In the genomic region with DNA sequence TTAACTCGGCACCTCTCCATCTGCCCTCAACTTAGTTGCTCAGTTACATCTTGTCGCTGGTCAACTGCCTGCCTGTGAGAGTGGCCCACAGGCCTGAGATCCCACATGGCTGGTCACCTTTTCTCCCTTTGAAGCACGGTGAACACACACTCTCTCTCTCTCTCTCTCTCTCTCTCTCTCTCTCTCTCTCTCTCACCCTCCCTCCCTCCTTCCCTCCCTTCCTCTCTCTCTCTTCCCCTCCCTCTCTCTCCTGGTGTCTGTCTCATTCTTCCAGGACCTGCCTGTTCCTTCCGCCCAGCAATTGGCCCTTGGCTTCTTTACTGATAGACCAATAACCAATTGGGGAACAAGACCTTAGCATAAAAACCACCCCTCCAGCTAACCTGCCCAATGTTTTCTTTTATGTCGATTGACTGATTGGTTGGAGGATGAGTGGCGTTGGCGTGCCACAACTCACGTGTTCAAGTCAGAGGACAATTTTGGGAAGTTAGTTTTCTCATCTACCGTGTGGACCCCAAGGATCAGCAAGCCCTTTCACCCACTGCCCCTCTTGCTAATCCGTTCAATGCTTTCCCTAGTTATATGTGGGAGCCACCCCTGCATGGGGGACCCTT, we compare ENCODE assay signal across 27 mouse cellular contexts. TPM values are rescaled to one million over a fixed set of nuclear protein-coding genes. Genes with fewer than 3 reads are reported as not detected.
DNase-seq lines count a peak whose midpoint lies in the region; ATAC-seq and TF ChIP-seq lines count a peak whose summit lies in the region.
"Had no signal": no experiment of that assay in that cellular context is flagged by ENCODE, and none has a peak within 500 bp of the region (broad histone marks: within the 10 kb centered on the region; RNA-seq: fewer than 3 reads in every experiment).

No protein-coding gene starts in this region.

- H3K27me3 ChIP-seq in stomach, embryonic 14.5 days (ENCODE audit: control insufficient read depth, insufficient read depth, low read length), result no peaks in the 10 kb centered on the region
- no peaks in the 10 kb centered on the region for H3K27me3 ChIP-seq in stomach, postnatal 0 days (ENCODE audit: control insufficient read depth, insufficient read depth, low read length)
- H3K27me3 ChIP-seq in MEL (ENCODE audit: control insufficient read depth in 1 of 2, insufficient read depth in 2 of 2, low read length in 2 of 2), result no peaks in the 10 kb centered on the region
- H3K27me3 ChIP-seq in hindbrain, embryonic 11.5 days (ENCODE audit: control insufficient read depth, insufficient read depth, low read length), result no peaks in the 10 kb centered on the region
- H3K27me3 ChIP-seq: forebrain, embryonic 13.5 days; hindbrain, embryonic 13.5 days; intestine, embryonic 15.5 days; Patski had no signal

- H3K4me3 ChIP-seq in stomach, embryonic 14.5 days (ENCODE audit: low read depth, low read length), result no peak overlapping the region
- H3K4me3 ChIP-seq in stomach, postnatal 0 days (ENCODE audit: low read depth, low read length), result no peak overlapping the region
- peak overlapping the region; percentile 20 to 36 for H3K4me3 ChIP-seq in MEL (ENCODE audit: control insufficient read depth in 1 of 2, insufficient read depth in 1 of 2, low read depth in 2 of 2, low read length in 2 of 2)
- H3K4me3 ChIP-seq in hindbrain, embryonic 11.5 days (ENCODE audit: low read depth, low read length), result no peak overlapping the region
- H3K4me3 ChIP-seq: forebrain, embryonic 10.5 days; forebrain, embryonic 13.5 days; gastrocnemius, adult 2 months; hindbrain, embryonic 13.5 days; intestine, embryonic 15.5 days had no signal

- H3K9ac ChIP-seq in stomach, embryonic 14.5 days (replicated peaks; ENCODE audit: low read depth, low read length), result no peak overlapping the region
- no peak overlapping the region for H3K9ac ChIP-seq in stomach, postnatal 0 days (ENCODE audit: low read length)
- peak overlapping the region; percentile 71 for H3K9ac ChIP-seq in MEL (ENCODE audit: control insufficient read depth, low read depth, low read length, poor library complexity, severe bottlenecking)
- H3K9ac ChIP-seq in hindbrain, embryonic 11.5 days (ENCODE audit: low read depth, low read length), result no peak overlapping the region
- H3K9ac ChIP-seq: forebrain, embryonic 13.5 days; hindbrain, embryonic 13.5 days; intestine, embryonic 15.5 days had no signal

- H3K9me3 ChIP-seq in stomach, embryonic 14.5 days (ENCODE audit: control insufficient read depth, low read depth, low read length), result no peaks in the 10 kb centered on the region
- H3K9me3 ChIP-seq in stomach, postnatal 0 days (ENCODE audit: control insufficient read depth, low read length), result no peaks in the 10 kb centered on the region
- H3K9me3 ChIP-seq in MEL (replicated peaks; ENCODE audit: insufficient read depth, low read length), result no peaks in the 10 kb centered on the region
- H3K9me3 ChIP-seq in hindbrain, embryonic 11.5 days (ENCODE audit: control insufficient read depth, low read length), result no peaks in the 10 kb centered on the region
- H3K9me3 ChIP-seq: forebrain, embryonic 10.5 days; forebrain, embryonic 13.5 days; hindbrain, embryonic 13.5 days; intestine, embryonic 15.5 days had no signal

- WGBS in stomach, embryonic 14.5 days, result 85% methylated on average over 10 of the region's 10 CpGs
- WGBS in stomach, postnatal 0 days, result 85% methylated on average over 10 of the region's 10 CpGs
- WGBS in hindbrain, embryonic 11.5 days, result 88% methylated on average over 10 of the region's 10 CpGs

- no peak overlapping the region for H3K27ac ChIP-seq in stomach, embryonic 14.5 days (ENCODE audit: low read length)
- H3K27ac ChIP-seq in stomach, postnatal 0 days (replicated peaks), result no peak overlapping the region
- peak overlapping the region; percentile 87 for H3K27ac ChIP-seq in MEL (ENCODE audit: control insufficient read depth, low read depth, low read length)
- H3K27ac ChIP-seq in hindbrain, embryonic 11.5 days (ENCODE audit: low read depth, low read length), result no peak overlapping the region
- H3K27ac ChIP-seq: forebrain, embryonic 10.5 days; forebrain, embryonic 13.5 days; gastrocnemius, adult 2 months; hindbrain, embryonic 13.5 days; intestine, embryonic 15.5 days had no signal

- H3K79me2 ChIP-seq in MEL (ENCODE audit: control insufficient read depth, insufficient read depth, low read length, poor library complexity), result peaks cover 6% of the 10 kb centered on the region

- no peak for TF ChIP-seq RAD21 in MEL (IDR thresholded peaks at IDR 0.05; ENCODE audit: low read depth, low read length)

- peak; percentile 57 to 74; a peak in 3 of 4 replicates for TF ChIP-seq POLR2A in MEL (IDR thresholded peaks at IDR 0.05; ENCODE audit: control insufficient read depth in 1 of 2, insufficient read depth in 1 of 2, low read depth in 1 of 2, low read length in 2 of 2, poor library complexity in 1 of 2)

- no peak overlapping the region for H3K4me2 ChIP-seq in stomach, embryonic 14.5 days (replicated peaks; ENCODE audit: low read depth, low read length)
- no peak overlapping the region for H3K4me2 ChIP-seq in stomach, postnatal 0 days (replicated peaks; ENCODE audit: low read depth)
- H3K4me2 ChIP-seq in hindbrain, embryonic 11.5 days (replicated peaks; ENCODE audit: low read depth, low read length), result no peak overlapping the region
- H3K4me2 ChIP-seq: forebrain, embryonic 13.5 days; heart, embryonic 11.5 days; hindbrain, embryonic 13.5 days; intestine, embryonic 15.5 days had no signal

- no peaks in the 10 kb centered on the region; the same call in 1 of the 2 replicates for H3K4me1 ChIP-seq in stomach, embryonic 14.5 days (ENCODE audit: control insufficient read depth, insufficient read depth, low read length)
- H3K4me1 ChIP-seq in stomach, postnatal 0 days (replicated peaks; ENCODE audit: control insufficient read depth, insufficient read depth), result no peaks in the 10 kb centered on the region
- H3K4me1 ChIP-seq in MEL (ENCODE audit: control insufficient read depth in 1 of 2, insufficient read depth in 2 of 2, low read length in 2 of 2), result peaks cover 9 to 29% of the 10 kb centered on the region in 2 experiments
- 0 out of 2 replicates have a peak, but pooled peaks cover 3% of the 10 kb centered on the region for H3K4me1 ChIP-seq in hindbrain, embryonic 11.5 days (replicated peaks; ENCODE audit: control insufficient read depth, insufficient read depth, low read length)

- no peak for TF ChIP-seq EP300 in stomach, postnatal 0 days (optimal IDR thresholded peaks at IDR 0.05)
- no peak for TF ChIP-seq EP300 in MEL (IDR thresholded peaks at IDR 0.05; ENCODE audit: low read depth in 1 of 2, low read length in 2 of 2)

- peaks cover 13% of the 10 kb centered on the region for H3K36me3 ChIP-seq in stomach, embryonic 14.5 days (ENCODE audit: control insufficient read depth, insufficient read depth, low read length)
- H3K36me3 ChIP-seq in stomach, postnatal 0 days (ENCODE audit: control insufficient read depth, insufficient read depth, low read length), result no peaks in the 10 kb centered on the region; the same call in 1 of the 2 replicates
- H3K36me3 ChIP-seq in MEL (ENCODE audit: control insufficient read depth in 1 of 2, insufficient read depth in 2 of 2, low read length in 2 of 2), result peaks cover 0 to 25% of the 10 kb centered on the region in 2 experiments; a peak in 2 of 4 replicates
- H3K36me3 ChIP-seq in hindbrain, embryonic 11.5 days (ENCODE audit: control insufficient read depth, insufficient read depth, low read length), result no peaks in the 10 kb centered on the region

- no peak for TF ChIP-seq CTCF in stomach, postnatal 0 days (IDR thresholded peaks at IDR 0.05; ENCODE audit: low read depth)
- no peak for TF ChIP-seq CTCF in MEL (IDR thresholded peaks at IDR 0.05 in 2 of 3, conservative IDR thresholded peaks at IDR 0.05 in 1 of 3; ENCODE audit: control insufficient read depth in 1 of 3, insufficient read depth in 1 of 3, low read depth in 2 of 3, low read length in 3 of 3, poor library complexity in 1 of 3, severe bottlenecking in 1 of 3)

- 0 out of 2 replicates have a peak, but pooled peaks have one; percentile 20 for ATAC-seq in stomach, embryonic 14.5 days (ENCODE audit: insufficient number of reproducible peaks, insufficient read depth, low FRiP score, low read depth)
- ATAC-seq in stomach, postnatal 0 days (ENCODE audit: low FRiP score, low TSS enrichment), result no peak
- ATAC-seq in megakaryocyte-erythroid progenitor cell, adult 5-6 weeks (replicated peaks; ENCODE audit: low FRiP score, low TSS enrichment, poor library complexity, severe bottlenecking), result no peak
- no peak for ATAC-seq in hindbrain, embryonic 11.5 days (ENCODE audit: low FRiP score)
- ATAC-seq: activated CD4-positive, CD25-positive, alpha-beta regulatory T cell, adult 4 months; CD4-positive, CD25-positive, alpha-beta regulatory T cell, adult 4 months; forebrain, embryonic 13.5 days; forebrain, embryonic 16.5 days; hindbrain, embryonic 16.5 days; intestine, embryonic 15.5 days; Patski had no signal

- no peak for DNase-seq in stomach, postnatal 0 days (ENCODE audit: low spot score)
- DNase-seq in MEL (ENCODE audit: low read depth, low spot score), result peak; percentile 97
- DNase-seq in ZHBTc4 (ENCODE audit: low read depth, low spot score), result peak; percentile 40
- DNase-seq in hindbrain, embryonic 11.5 days (ENCODE audit: low spot score), result no peak
- DNase-seq: adrenal gland, adult 8-10 months; adrenal gland, postnatal 25 days; cerebellum, adult 11-12 months; cerebellum, adult 8-10 months; cerebellum, postnatal 10 days; cerebellum, postnatal 36 days; gastrocnemius, adult 2 months; gastrocnemius, postnatal 14 days; heart, adult 11 months; kidney, adult 11 months had no signal

RNA-seq across cellular contexts. Expression of a gene that starts 5.8 kb away (rescaled TPM):
- 87.7 and 93.3 TPM in 2 replicates for polyA plus RNA-seq in stomach, embryonic 14.5 days (2014; fragmentation: Nextera tagmentation; extraction: Ambion mirVana)
- 171 and 179 TPM in 2 replicates for polyA plus RNA-seq in stomach, postnatal 0 days (2015; fragmentation: Nextera tagmentation; extraction: Ambion mirVana)
- total RNA-seq in MEL (2012; rRNA removed), result 26.8 and 33.7 TPM in 2 replicates
- polyA plus RNA-seq in MEL (2012; ENCODE audit: insufficient read depth in 1 of 2, insufficient read length in 2 of 2, low read depth in 1 of 2, low replicate concordance in 2 of 2, missing spikeins in 1 of 2), result 10 to 100 TPM in 1 of 2 experiments, not detected in 1; 48.6 TPM
- 45.6 and 64.2 TPM in 2 replicates for total RNA-seq in megakaryocyte-erythroid progenitor cell, adult 5-6 weeks (2014; fragmentation: Nextera tagmentation)
- total RNA-seq in megakaryocyte-erythroid progenitor cell, adult 5-6 weeks (2017), result 136 and 139 TPM in 2 replicates
- polyA plus RNA-seq in hindbrain, embryonic 11.5 days (2014; fragmentation: Nextera tagmentation; extraction: Ambion mirVana), result 44.5 and 50.4 TPM in 2 replicates

RNA-seq across cellular contexts. Expression of a gene that starts 19.9 kb away (rescaled TPM):
- polyA plus RNA-seq in stomach, embryonic 14.5 days (2014; fragmentation: Nextera tagmentation; extraction: Ambion mirVana), result 85.5 and 87.7 TPM in 2 replicates
- polyA plus RNA-seq in stomach, postnatal 0 days (2015; fragmentation: Nextera tagmentation; extraction: Ambion mirVana), result 154 and 163 TPM in 2 replicates
- 48.5 and 48.7 TPM in 2 replicates for total RNA-seq in MEL (2012; rRNA removed)
- polyA plus RNA-seq in MEL (2012; ENCODE audit: insufficient read depth in 1 of 2, insufficient read length in 2 of 2, low read depth in 1 of 2, low replicate concordance in 2 of 2, missing spikeins in 1 of 2), result 10 to 100 TPM in 1 of 2 experiments, not detected in 1; 66.5 TPM
- total RNA-seq in megakaryocyte-erythroid progenitor cell, adult 5-6 weeks (2014; fragmentation: Nextera tagmentation), result 69.7 and 72.9 TPM in 2 replicates
- total RNA-seq in megakaryocyte-erythroid progenitor cell, adult 5-6 weeks (2017), result 42.6 and 65.4 TPM in 2 replicates
- polyA plus RNA-seq in hindbrain, embryonic 11.5 days (2014; fragmentation: Nextera tagmentation; extraction: Ambion mirVana), result 54.0 and 60.7 TPM in 2 replicates

RNA-seq across cellular contexts. Expression of a gene that starts 31.1 kb away (rescaled TPM):
- 0.38 and 0.39 TPM in 2 replicates for polyA plus RNA-seq in stomach, embryonic 14.5 days (2014; fragmentation: Nextera tagmentation; extraction: Ambion mirVana)
- polyA plus RNA-seq in stomach, postnatal 0 days (2015; fragmentation: Nextera tagmentation; extraction: Ambion mirVana), result 0.10 and 0.11 TPM in 2 replicates
- 9.8 and 10.2 TPM in 2 replicates for total RNA-seq in MEL (2012; rRNA removed)
- polyA plus RNA-seq in MEL (2012; ENCODE audit: insufficient read depth in 1 of 2, insufficient read length in 2 of 2, low read depth in 1 of 2, low replicate concordance in 2 of 2, missing spikeins in 1 of 2), result 1 to 10 TPM in 1 of 2 experiments, not detected in 1; 6.8 TPM
- 19.4 and 24.3 TPM in 2 replicates for total RNA-seq in megakaryocyte-erythroid progenitor cell, adult 5-6 weeks (2014; fragmentation: Nextera tagmentation)
- total RNA-seq in megakaryocyte-erythroid progenitor cell, adult 5-6 weeks (2017), result 19.4 and 20.1 TPM in 2 replicates
- polyA plus RNA-seq in hindbrain, embryonic 11.5 days (2014; fragmentation: Nextera tagmentation; extraction: Ambion mirVana), result 0.08 and 0.47 TPM in 2 replicates
- polyA plus RNA-seq: C2C12; forebrain, embryonic 16.5 days had no signal

RNA-seq across cellular contexts. Expression of a gene that starts 37.2 kb away (rescaled TPM):
- polyA plus RNA-seq in stomach, embryonic 14.5 days (2014; fragmentation: Nextera tagmentation; extraction: Ambion mirVana), result 47.7 and 48.1 TPM in 2 replicates
- polyA plus RNA-seq in stomach, postnatal 0 days (2015; fragmentation: Nextera tagmentation; extraction: Ambion mirVana), result 161 and 166 TPM in 2 replicates
- 23.3 and 24.5 TPM in 2 replicates for total RNA-seq in MEL (2012; rRNA removed)
- polyA plus RNA-seq in MEL (2012; ENCODE audit: insufficient read depth in 1 of 2, insufficient read length in 2 of 2, low read depth in 1 of 2, low replicate concordance in 2 of 2, missing spikeins in 1 of 2), result 10 to 100 TPM in 1 of 2 experiments, not detected in 1; 31.2 TPM
- 13.8 and 22.1 TPM in 2 replicates for total RNA-seq in megakaryocyte-erythroid progenitor cell, adult 5-6 weeks (2014; fragmentation: Nextera tagmentation)
- total RNA-seq in megakaryocyte-erythroid progenitor cell, adult 5-6 weeks (2017), result 6.5 and 8.1 TPM in 2 replicates
- polyA plus RNA-seq in hindbrain, embryonic 11.5 days (2014; fragmentation: Nextera tagmentation; extraction: Ambion mirVana), result 27.9 and 28.1 TPM in 2 replicates

RNA-seq across cellular contexts. Expression of a gene that starts 46.1 kb away (rescaled TPM):
- polyA plus RNA-seq in stomach, embryonic 14.5 days (2014; fragmentation: Nextera tagmentation; extraction: Ambion mirVana), result 101 and 104 TPM in 2 replicates
- polyA plus RNA-seq in stomach, postnatal 0 days (2015; fragmentation: Nextera tagmentation; extraction: Ambion mirVana), result 88.6 and 89.6 TPM in 2 replicates
- 53.8 and 65.1 TPM in 2 replicates for total RNA-seq in MEL (2012; rRNA removed)
- polyA plus RNA-seq in MEL (2012; ENCODE audit: insufficient read depth in 1 of 2, insufficient read length in 2 of 2, low read depth in 1 of 2, low replicate concordance in 2 of 2, missing spikeins in 1 of 2), result 10 to 100 TPM in 1 of 2 experiments, not detected in 1; 95.6 TPM
- total RNA-seq in megakaryocyte-erythroid progenitor cell, adult 5-6 weeks (2014; fragmentation: Nextera tagmentation), result 45.2 and 63.2 TPM in 2 replicates
- 13.7 and 17.5 TPM in 2 replicates for total RNA-seq in megakaryocyte-erythroid progenitor cell, adult 5-6 weeks (2017)
- 143 and 150 TPM in 2 replicates for polyA plus RNA-seq in hindbrain, embryonic 11.5 days (2014; fragmentation: Nextera tagmentation; extraction: Ambion mirVana)

Comparison
In these comparisons a context has a peak if more than half of its experiments do, and no peak if none do; other contexts are left out.
1. H3K4me3 ChIP-seq: peak in MEL (2 of 2); none in stomach, embryonic 14.5 days (single experiment), stomach, postnatal 0 days (single experiment) and hindbrain, embryonic 11.5 days (single experiment).
2. DNase-seq: peak in MEL (single experiment) and ZHBTc4 (single experiment); none in stomach, postnatal 0 days (single experiment) and hindbrain, embryonic 11.5 days (single experiment).